Mouse (Mus musculus): ENCODE results near the gene Gm20821.
"Not testable (repeated sequence)": the region's sequence is repeated elsewhere in the genome, so short reads cannot be mapped to it uniquely, and the experiment has no call there.

DNA sequence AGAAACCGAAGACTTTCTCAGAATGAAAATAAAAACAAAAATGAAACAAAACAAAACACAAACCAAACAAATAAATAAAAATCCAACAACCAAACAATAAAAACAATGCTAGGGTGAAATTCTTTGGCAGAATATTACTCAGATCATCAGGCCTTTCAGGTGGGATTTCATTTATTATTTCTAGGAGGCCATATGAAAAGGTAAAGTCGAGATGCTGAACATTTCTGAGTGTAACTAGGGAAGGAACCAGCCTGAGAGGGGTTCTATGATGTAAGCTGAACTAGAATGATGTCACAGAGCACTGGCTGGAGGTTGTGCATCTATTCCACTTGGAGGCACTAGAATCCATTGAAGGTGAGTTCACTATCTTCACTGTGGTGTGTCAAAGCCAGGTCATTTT, at the start of gene Gm20821:
- not testable (repeated sequence) for TF ChIP-seq POLR2A (IDR thresholded peaks at IDR 0.05; ENCODE audit: low read depth, low read length); CTCF (IDR thresholded peaks at IDR 0.05; ENCODE audit: extremely low read depth, insufficient read length, insufficient replicate concordance, low read depth, low read length)
